Mouse (Mus musculus) kidney, postnatal 14 days (tissue): ENCODE results near the gene Anxa9.

Experiments used
- DNase-seq: peaks from one replicate; pipeline ENCODE4 v3.0.0; 2022; ENCODE audit warnings: mixed read lengths

Gene Anxa9

DNA sequence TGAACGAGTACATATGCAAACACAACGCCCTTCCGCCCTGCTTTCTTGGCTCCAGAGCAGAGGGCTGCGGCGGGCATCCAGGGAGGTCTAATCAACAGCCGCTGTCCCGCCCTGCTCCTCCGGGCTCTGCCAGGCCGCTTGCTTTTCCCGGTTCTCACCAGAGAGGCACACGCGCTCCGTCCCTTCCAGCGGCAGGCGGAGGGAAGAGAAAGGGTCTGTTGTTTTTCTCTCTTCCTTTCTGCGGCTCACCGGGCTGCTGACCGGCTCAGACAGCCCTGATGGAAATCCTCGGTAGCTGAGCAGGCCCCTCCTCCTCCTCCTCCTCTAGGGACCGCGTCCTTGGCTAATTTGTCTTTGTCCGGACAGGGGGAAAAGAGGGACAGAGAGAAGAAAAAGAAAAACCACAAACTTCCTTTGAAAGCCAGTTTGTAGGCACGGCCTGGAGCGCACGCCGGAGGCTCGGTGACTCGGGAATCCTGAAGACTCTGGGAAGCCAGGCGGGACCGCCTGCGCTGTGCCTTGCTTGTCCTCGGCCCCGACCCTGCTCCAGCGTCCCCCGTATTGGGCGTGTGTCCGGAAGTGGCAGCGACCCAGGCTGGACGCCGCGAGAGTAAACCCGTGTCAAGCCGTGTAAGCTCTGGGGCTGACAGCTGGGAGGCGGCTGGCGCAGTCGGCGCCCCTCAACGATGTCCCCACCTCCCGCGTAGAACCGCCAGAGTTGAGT lies 23.9 kb downstream of the Anxa9 start:
- peak; percentile 88 for DNase-seq

DNA sequence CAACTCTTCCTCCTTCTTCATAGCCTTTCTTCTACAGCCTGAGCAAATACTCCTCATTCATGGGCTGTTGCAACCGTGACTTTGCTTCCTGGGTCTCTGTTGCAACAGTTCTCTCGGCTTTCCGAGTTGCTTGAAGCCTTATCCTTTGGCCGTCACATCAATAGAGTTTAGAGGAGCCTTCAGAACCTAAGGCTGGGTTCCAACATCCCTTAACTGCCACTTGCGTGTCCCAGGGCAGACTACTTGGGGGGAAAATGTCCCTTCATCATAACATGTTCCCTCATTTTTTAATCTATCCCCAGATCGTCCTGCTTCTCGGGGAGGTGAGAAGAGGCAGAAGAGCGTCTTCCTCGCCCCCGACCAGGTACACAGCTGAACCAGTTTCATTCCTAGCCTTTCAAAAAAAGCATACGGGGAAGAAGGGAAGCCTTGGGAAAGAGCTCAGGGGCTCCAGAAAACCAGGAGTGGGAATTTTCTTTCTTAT lies 24.6 kb downstream of the Anxa9 start:
- peak; percentile 44 for DNase-seq

GRCm38 (mm10) chr3:95281216-95282126 lies 25.5 kb downstream of the Anxa9 start, which contains the start of the genes Mindy1 and Prune1:
Mindy1 (plus strand) TSS chr3:95281345.
Prune1 (minus strand) TSS chr3:95282076.
- DNase-seq, result peak; percentile 99

DNA sequence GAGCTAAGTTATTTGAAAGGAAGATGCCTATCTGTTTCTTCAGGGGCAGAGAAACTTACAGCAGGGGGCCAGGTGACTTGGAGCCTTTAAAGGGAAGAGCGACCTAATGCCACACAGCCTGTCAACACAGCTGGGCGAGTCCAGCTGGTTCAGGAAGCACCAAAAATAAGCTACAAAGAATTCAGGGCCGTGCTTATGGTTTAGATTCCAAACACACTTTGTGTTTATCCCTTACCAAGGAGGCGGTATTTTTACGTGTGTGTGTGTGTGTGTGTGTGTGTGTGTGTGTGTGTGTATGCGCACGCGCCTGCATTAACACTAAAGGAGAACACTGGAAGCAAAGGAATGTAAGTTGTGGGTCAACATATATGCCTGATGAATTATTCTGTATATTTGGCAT lies 26.2 kb downstream of the Anxa9 start:
- peak; percentile 56 for DNase-seq

DNA sequence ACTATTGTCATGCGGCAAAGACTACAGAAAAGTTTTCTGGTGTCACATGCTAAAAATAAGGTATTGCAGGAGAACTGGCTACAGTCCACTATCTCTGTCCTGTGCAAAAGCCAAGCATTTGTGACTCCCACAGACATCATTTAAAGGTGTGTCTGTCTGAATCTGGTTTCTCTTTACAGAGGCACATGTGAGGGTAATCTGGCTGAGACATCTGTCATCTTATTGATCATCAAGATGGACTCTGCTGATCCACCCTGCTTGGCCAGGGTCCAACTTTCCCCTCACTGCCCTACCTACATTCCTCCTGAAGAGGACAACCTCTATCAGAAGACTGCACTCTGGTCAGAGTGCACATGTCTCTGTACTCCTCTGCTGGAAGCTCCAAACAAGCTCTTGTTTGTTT lies 29.8 kb downstream of the Anxa9 start:
- no peak for DNase-seq

DNA sequence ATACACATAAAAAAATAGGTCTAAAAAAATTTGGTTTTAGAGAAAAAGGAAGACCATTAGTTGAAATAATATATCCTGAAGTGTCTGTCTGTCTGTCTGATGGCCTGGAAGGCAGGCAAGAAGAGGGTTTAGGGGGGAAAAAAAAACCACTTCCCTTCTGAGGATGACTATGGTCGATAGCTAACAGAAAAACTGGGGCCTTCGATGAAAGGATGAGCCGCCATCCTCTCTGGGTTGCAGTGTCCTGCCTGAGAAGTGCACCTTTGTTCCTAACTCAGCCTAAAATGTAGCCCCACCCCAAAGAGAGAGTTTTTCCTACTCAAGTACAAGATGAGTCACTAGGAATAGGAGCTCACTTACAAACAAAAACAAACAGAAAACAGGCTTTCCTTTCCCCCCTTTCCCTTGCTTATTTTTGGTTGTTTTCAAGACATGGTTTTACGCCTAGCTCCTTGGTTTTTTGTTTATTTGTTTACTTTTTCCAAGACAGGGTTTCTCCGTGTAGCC lies 30.5 kb downstream of the Anxa9 start:
- DNase-seq, result no peak

DNA sequence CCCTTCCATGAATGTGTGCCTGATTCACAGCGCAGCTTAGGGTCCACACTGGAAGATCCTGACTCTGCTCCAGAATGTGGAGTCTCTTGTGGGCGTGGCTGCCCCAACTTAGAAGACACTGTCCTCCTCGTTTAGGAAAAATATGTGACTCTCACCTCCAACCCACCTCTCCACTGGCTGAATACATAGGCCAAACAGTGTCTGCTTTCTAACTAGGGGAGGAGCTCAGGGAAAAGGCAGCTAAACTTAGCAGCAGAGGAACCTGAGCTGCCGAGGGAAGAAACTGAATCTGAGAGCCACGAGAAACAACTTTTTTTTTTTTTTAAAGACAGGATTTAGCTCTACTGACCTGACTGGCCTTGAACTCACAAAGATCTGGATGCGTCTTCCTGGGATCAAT lies 31.8 kb downstream of the Anxa9 start:
- no peak for DNase-seq

GRCm38 (mm10) chr3:95274453-95274852 lies 32.5 kb downstream of the Anxa9 start:
- DNase-seq, result no peak

DNA sequence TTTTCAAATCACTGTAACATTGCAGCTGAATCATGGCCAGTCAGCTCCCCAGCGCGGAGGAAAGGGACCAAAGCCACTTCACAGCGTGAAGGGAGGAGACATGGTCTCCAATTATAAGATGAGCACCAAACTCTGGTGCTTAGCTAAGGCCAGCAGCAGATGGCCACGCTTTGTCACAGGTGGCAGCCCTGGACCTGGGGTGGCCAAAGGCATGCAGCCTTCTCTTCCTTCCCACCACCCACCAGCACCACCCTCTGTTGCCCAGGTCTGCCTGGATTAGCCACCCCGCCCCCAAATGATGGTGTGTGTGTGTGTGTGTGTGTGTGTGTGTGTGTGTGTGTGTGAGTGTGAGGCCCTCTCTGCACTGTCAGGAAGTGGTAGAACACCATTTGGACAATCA lies 33.5 kb downstream of the Anxa9 start:
- DNase-seq, result no peak

DNA sequence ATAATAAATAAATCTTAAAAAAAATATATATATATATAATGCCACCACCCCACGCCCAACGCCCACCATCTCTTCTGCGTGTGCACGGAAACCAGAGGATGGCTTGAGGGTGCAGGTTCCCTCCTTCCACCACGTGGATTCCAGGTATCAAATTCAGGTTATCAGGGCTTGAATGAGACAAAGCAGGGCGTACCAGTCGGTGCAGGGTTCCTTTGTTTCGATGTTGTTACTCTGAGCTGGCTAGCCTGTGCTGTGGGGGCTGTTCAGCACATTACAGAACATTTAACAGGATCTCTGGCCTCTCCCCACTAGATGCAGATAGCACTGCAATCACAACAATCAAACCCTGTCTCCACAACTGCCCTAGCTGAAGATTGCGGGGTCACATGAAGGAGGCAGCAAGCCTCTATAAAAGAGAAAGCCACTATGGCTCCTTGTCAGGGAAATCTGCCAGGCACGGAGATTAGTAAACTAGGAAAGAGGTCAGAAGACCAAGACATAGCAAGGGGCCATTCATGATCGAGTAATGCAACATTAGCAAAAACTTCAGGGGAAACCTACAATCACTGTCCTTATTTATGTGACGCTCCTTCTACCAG lies 36.1 kb downstream of the Anxa9 start:
- no peak for DNase-seq

GRCm38 (mm10) chr3:95269789-95270188 lies 37.2 kb downstream of the Anxa9 start:
- no peak for DNase-seq

DNA sequence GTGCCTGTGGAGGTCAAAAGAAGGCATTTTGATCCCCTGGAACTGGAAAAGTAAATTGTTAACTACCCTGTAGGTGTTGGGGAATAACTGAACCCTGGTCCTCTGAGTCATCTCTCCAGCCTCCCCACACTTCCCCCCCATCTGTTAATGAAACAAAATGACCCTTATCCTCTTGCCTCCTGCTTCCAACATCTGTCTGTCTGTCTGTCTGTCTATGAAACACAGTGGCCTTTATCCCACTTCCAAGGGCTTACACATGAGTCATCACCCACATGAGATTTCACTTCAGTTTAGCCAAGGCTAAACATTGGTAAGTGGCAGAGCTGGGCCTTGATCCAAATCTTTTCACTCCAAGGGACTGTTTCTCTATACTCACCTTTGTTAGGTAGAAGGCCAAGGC lies 39.1 kb downstream of the Anxa9 start:
- DNase-seq, result peak; percentile 30

GRCm38 (mm10) chr3:95266052-95266451 lies 40.9 kb downstream of the Anxa9 start:
- DNase-seq, result no peak

DNA sequence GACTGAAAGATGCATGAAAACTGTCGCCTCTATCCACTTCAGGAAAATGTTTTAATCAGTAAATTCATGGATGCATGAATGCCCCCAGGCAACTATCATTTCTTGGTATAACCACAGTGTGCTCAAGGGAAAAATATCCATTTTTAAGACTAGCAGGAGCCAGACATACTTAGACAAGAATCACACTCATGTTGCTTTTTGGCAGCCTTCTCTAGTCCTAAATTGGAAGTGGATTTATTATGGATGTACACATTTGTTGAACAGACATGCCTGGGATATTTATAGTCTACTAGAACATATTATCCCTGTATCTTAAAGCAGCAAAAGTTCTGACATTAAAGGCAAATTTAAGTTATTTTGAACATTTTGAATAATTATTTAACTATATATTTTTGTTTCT lies 42.3 kb downstream of the Anxa9 start:
- no peak for DNase-seq

DNA sequence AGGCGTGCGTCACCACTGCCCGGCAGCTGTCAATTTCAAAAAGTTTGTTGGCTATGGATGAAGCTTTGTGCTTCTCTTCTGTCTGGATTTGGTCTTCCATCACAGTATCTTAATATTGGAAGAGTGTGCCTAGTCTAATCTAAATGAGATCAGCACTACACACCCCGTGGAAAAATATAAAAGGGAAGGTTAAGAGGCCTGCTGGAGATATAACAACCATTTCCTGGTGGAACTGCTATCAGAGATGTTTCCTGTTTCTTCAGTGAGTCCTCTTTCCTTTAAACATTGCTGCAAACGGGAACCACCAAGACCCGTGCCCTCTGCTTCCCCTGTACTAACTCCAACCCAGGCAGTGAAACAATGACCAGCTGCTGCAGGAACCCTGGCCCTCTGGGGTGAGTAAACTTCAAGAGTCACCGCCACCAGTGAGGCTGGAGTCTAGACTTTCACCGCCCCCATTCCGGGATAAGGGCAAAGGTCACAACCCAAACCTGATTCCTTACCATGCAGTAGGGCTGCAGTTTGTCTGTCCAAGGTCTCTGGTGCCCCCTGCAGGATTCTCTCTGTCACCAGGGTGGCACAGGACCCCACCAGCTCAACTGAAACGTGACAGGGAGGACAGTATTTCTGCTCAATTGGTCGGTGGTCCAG lies 43.8 kb downstream of the Anxa9 start:
- peak; percentile 88 for DNase-seq

DNA sequence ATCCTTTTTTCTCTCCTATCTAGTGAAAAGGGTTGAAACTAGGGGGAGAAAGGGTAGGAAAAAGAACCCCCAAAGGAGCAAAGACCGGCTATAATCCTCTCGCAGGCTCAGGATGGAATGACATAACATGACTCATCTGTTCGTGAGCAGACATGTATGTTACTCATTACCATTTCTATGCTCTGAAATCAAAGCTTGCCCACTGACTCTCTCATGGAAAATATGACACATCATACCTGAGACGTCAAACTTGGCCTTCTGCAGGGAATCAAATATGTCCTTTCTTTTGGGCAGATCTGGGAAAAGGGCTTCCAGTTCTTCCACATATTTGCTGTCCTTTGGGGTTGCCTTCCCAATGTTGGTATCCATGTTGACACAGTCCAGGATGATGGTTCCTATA lies 45.0 kb downstream of the Anxa9 start:
- no peak for DNase-seq

GRCm38 (mm10) chr3:95256931-95257330 lies 50.0 kb downstream of the Anxa9 start:
- no peak for DNase-seq

GRCm38 (mm10) chr3:95250783-95251424 lies 56.1 kb downstream of the Anxa9 start, which contains the start of gene Bnipl:
Bnipl (minus strand) TSS chr3:95251193.
- no peak for DNase-seq

DNA sequence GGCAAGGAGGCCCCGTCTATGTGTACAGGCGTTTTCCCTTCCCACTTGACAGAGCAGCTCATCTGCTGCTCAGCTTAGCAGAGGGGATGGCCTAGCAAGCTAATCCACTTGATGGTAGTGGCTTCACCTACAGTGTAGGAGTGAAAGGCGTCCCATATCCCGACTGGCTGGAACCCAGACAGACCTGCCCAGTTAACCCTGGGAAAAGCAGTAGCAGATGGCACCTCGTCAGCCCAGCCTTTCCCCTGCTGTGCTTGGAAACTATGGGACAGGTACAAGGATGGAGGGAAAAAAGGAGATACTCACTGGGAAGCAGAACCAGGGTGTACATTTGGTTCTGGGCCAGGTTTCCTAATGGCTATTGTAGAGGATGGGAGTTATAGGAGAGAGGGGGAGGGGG lies 56.6 kb downstream of the Anxa9 start:
- DNase-seq, result no peak

DNA sequence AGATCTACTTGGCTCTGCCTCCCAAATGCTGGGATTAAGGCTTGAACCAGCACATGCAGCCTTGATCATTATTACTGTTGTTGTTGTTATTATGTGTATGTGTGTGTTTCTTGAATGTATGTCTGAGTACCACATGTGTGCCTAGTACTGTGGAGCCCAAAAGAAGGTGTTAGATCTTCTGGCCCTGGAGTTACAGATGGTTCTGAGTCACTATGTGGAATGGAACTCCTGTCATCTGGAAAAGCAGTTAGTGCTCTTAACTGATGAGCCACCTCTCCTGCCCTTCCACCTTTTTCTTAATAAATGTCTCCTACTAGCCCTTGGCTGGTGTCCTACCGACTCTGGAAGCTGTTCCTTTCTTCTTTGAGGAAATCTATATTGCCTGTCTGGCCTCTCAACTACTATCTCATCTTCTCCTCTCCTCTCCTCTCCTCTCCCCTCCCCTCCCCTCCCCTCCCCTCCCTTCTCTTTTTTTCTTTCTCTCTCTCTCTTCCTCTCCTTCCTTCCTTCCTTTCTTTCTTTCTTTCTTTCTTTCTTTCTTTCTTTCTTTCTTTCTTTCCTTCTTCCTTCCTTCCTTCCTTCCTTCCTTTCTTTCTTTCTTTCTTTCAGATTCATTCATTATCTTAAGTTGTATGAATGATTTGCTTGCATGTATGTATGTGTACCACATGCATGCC lies 59.2 kb downstream of the Anxa9 start:
- DNase-seq, result no peak

DNA sequence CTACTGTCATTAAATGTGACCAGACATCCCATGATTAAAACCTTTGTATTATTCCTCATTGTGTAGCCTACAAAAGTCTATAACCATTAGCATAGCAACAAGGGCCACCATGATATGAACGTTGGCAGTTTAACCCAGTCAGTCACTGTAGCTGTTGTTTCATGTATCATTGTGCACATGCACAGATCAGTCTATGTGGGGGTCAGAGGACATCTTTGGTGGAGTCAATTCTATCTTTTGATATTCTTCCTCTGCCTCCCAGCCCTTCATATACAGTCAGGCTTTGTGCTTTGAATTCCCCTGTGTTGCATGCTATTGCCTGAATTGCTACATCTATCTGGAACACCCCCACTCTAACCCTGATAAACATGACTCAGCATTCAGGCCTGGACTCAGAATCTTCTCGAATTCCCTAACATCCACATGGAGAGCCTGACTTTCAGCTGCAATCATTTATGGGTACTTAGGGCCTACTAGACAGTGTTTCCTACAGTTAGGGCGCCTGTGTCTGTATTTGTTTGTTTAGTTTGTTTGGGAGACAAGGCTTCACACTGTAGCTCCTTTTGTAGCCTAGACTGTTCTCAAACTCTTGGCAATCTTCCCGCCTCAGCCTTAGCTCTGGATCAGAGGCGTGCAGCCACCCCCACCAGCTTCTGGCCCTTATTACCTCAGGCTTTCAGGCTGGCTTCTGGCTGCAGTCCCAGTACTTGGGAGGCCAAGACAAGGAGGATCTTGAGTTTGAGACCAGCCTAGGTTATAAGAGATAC lies 60.3 kb downstream of the Anxa9 start:
- peak; percentile 69 for DNase-seq
